ENCODE assay signal across 14 mouse cellular contexts in genomic region chr2:17839649-17840048, GRCm38 (mm10).
A peak's percentile ranks its signal among the peaks of the same experiment; 100 is the strongest.
DNase-seq lines count a peak whose midpoint lies in the region; ATAC-seq lines count a peak whose summit lies in the region.
"Had no signal": no experiment of that assay in that cellular context is flagged by ENCODE, and none has a peak within 500 bp of the region (broad histone marks: within the 10 kb centered on the region; RNA-seq: fewer than 3 reads in every experiment).

No protein-coding gene starts in this region.

- H3K27me3 ChIP-seq in hindbrain, embryonic 10.5 days (ENCODE audit: insufficient read depth, poor library complexity, severe bottlenecking), result peaks cover 8% of the 10 kb centered on the region
- H3K27me3 ChIP-seq in hindbrain, embryonic 11.5 days (ENCODE audit: control insufficient read depth, insufficient read depth, low read length), result 0 out of 2 replicates have a peak, but pooled peaks cover 2% of the 10 kb centered on the region
- no peaks in the 10 kb centered on the region for H3K27me3 ChIP-seq in neural tube, embryonic 12.5 days (replicated peaks)
- no peaks in the 10 kb centered on the region for H3K27me3 ChIP-seq in hindbrain, embryonic 15.5 days
- H3K27me3 ChIP-seq: limb, embryonic 12.5 days; liver, embryonic 15.5 days had no signal

- DNase-seq in hindbrain, embryonic 10.5 days (ENCODE audit: low spot score), result no peak
- DNase-seq in hindbrain, embryonic 11.5 days (ENCODE audit: low spot score), result no peak
- DNase-seq in neural tube, embryonic 10.5 days (ENCODE audit: extremely low spot score, low spot score), result no peak
- DNase-seq in Muller cell, postnatal 12 days (ENCODE audit: inconsistent ontology term), result no peak
- no peak for DNase-seq in left cerebral cortex, adult 9 months (ENCODE audit: low spot score in 2 of 2)
- DNase-seq: cerebellum, adult 11 months; heart, postnatal 10 days had no signal

- peaks cover 39% of the 10 kb centered on the region for H3K4me1 ChIP-seq in hindbrain, embryonic 10.5 days (replicated peaks)
- peaks cover 2% of the 10 kb centered on the region; the same call in 1 of the 2 replicates for H3K4me1 ChIP-seq in hindbrain, embryonic 11.5 days (replicated peaks; ENCODE audit: control insufficient read depth, insufficient read depth, low read length)
- H3K4me1 ChIP-seq in neural tube, embryonic 12.5 days, result peaks cover 14% of the 10 kb centered on the region
- peaks cover 32% of the 10 kb centered on the region for H3K4me1 ChIP-seq in hindbrain, embryonic 15.5 days (replicated peaks)
- H3K4me1 ChIP-seq: limb, embryonic 12.5 days; liver, embryonic 15.5 days had no signal

- WGBS in hindbrain, embryonic 10.5 days, result 69% methylated on average over 4 of the region's 4 CpGs
- 70% methylated on average over 4 of the region's 4 CpGs for whole genome bisulfite sequencing in hindbrain, embryonic 11.5 days
- WGBS in neural tube, embryonic 12.5 days, result 75% methylated on average over 4 of the region's 4 CpGs
- WGBS in hindbrain, embryonic 15.5 days, result 42% methylated on average over 4 of the region's 4 CpGs

- H3K9ac ChIP-seq in hindbrain, embryonic 11.5 days (ENCODE audit: low read depth, low read length), result no peak overlapping the region
- no peak overlapping the region for H3K9ac ChIP-seq in neural tube, embryonic 12.5 days
- no peak overlapping the region for H3K9ac ChIP-seq in hindbrain, embryonic 15.5 days
- H3K9ac ChIP-seq: limb, embryonic 12.5 days; liver, embryonic 15.5 days had no signal

- no peak overlapping the region for H3K4me2 ChIP-seq in hindbrain, embryonic 11.5 days (replicated peaks; ENCODE audit: low read depth, low read length)
- peak overlapping the region; percentile 38; the same call in 1 of the 2 replicates for H3K4me2 ChIP-seq in neural tube, embryonic 12.5 days (replicated peaks)
- no peak overlapping the region; the same call in 1 of the 2 replicates for H3K4me2 ChIP-seq in hindbrain, embryonic 15.5 days
- H3K4me2 ChIP-seq: limb, embryonic 12.5 days; liver, embryonic 15.5 days had no signal

- H3K27ac ChIP-seq in hindbrain, embryonic 10.5 days, result peak overlapping the region; percentile 88
- no peak overlapping the region for H3K27ac ChIP-seq in hindbrain, embryonic 11.5 days (ENCODE audit: low read depth, low read length)
- no peak overlapping the region for H3K27ac ChIP-seq in neural tube, embryonic 12.5 days
- H3K27ac ChIP-seq in hindbrain, embryonic 15.5 days (replicated peaks), result peak overlapping the region; percentile 47; the same call in 1 of the 2 replicates
- H3K27ac ChIP-seq: kidney, postnatal 0 days; limb, embryonic 12.5 days; liver, embryonic 15.5 days had no signal

- no peaks in the 10 kb centered on the region for H3K36me3 ChIP-seq in hindbrain, embryonic 10.5 days
- H3K36me3 ChIP-seq in hindbrain, embryonic 11.5 days (ENCODE audit: control insufficient read depth, insufficient read depth, low read length), result no peaks in the 10 kb centered on the region
- no peaks in the 10 kb centered on the region for H3K36me3 ChIP-seq in neural tube, embryonic 12.5 days
- no peaks in the 10 kb centered on the region for H3K36me3 ChIP-seq in hindbrain, embryonic 15.5 days
- H3K36me3 ChIP-seq: limb, embryonic 12.5 days; liver, embryonic 15.5 days had no signal

- no peak for ATAC-seq in hindbrain, embryonic 11.5 days (ENCODE audit: low FRiP score)
- no peak for ATAC-seq in neural tube, embryonic 12.5 days (ENCODE audit: low FRiP score, low read depth)
- ATAC-seq in hindbrain, embryonic 15.5 days (ENCODE audit: low FRiP score, low read depth), result no peak
- ATAC-seq: activated CD4-positive, CD25-positive, alpha-beta regulatory T cell, adult 4 months; intestine, embryonic 16.5 days had no signal

- H3K9me3 ChIP-seq in hindbrain, embryonic 10.5 days, result peaks cover 6% of the 10 kb centered on the region; the same call in 1 of the 2 replicates
- no peaks in the 10 kb centered on the region for H3K9me3 ChIP-seq in hindbrain, embryonic 11.5 days (ENCODE audit: control insufficient read depth, low read length)
- H3K9me3 ChIP-seq in neural tube, embryonic 12.5 days, result no peaks in the 10 kb centered on the region
- H3K9me3 ChIP-seq in hindbrain, embryonic 15.5 days, result no peaks in the 10 kb centered on the region
- H3K9me3 ChIP-seq: liver, embryonic 15.5 days had no signal

- H3K4me3 ChIP-seq in hindbrain, embryonic 10.5 days, result no peak overlapping the region
- H3K4me3 ChIP-seq in hindbrain, embryonic 11.5 days (ENCODE audit: low read depth, low read length), result no peak overlapping the region
- H3K4me3 ChIP-seq in neural tube, embryonic 12.5 days, result no peak overlapping the region
- H3K4me3 ChIP-seq in hindbrain, embryonic 15.5 days, result no peak overlapping the region
- H3K4me3 ChIP-seq: limb, embryonic 12.5 days; liver, embryonic 15.5 days had no signal

Comparison
In these comparisons a context has a peak if more than half of its experiments do, and no peak if none do; other contexts are left out.
1. H3K27ac ChIP-seq: peak in hindbrain, embryonic 10.5 days (single experiment) and hindbrain, embryonic 15.5 days (single experiment); none in hindbrain, embryonic 11.5 days (single experiment) and neural tube, embryonic 12.5 days (single experiment).